In genomic region chr1:130278000-130278536, GRCm38 (mm10) we compare ENCODE assay signal across 25 mouse cellular contexts.
"Had no signal": no experiment of that assay in that cellular context is flagged by ENCODE, and none has a peak within 500 bp of the region (broad histone marks: within the 10 kb centered on the region; RNA-seq: fewer than 3 reads in every experiment).

No protein-coding gene starts in this region.

- H3K27ac ChIP-seq: gastrocnemius, adult 2 months; heart, embryonic 10.5 days; hindbrain, embryonic 10.5 days; hindbrain, embryonic 12.5 days; hindbrain, embryonic 14.5 days; intestine, embryonic 15.5 days; layer of hippocampus, adult 2 months; left cerebral cortex, adult 2 months; limb, embryonic 10.5 days; limb, embryonic 12.5 days had no signal

- H3K36me3 ChIP-seq: heart, embryonic 10.5 days; heart, embryonic 12.5 days; hindbrain, embryonic 10.5 days; hindbrain, embryonic 12.5 days; intestine, embryonic 15.5 days; limb, embryonic 10.5 days; limb, embryonic 12.5 days had no signal

- DNase-seq: gastrocnemius, adult 2 months; gastrocnemius, postnatal 10 days; gastrocnemius, postnatal 25 days; heart, adult 18-20 months; heart, postnatal 10 days; heart, postnatal 4 days; kidney, adult 18-20 months; kidney, adult 8-10 months; kidney, postnatal 10 days; kidney, postnatal 25 days; kidney, postnatal 4 days; liver had no signal

- H3K4me3 ChIP-seq: gastrocnemius, adult 2 months; heart, embryonic 10.5 days; heart, embryonic 12.5 days; hindbrain, embryonic 10.5 days; hindbrain, embryonic 12.5 days; intestine, embryonic 15.5 days; layer of hippocampus, adult 2 months; left cerebral cortex, adult 2 months; limb, embryonic 10.5 days; limb, embryonic 12.5 days had no signal

- H3K9ac ChIP-seq: heart, embryonic 12.5 days; hindbrain, embryonic 12.5 days; hindbrain, embryonic 14.5 days; intestine, embryonic 15.5 days; limb, embryonic 12.5 days had no signal

- H3K4me2 ChIP-seq: heart, embryonic 12.5 days; hindbrain, embryonic 12.5 days; hindbrain, embryonic 14.5 days; intestine, embryonic 15.5 days; limb, embryonic 12.5 days had no signal

- H3K4me1 ChIP-seq: hindbrain, embryonic 10.5 days; hindbrain, embryonic 12.5 days; intestine, embryonic 15.5 days; limb, embryonic 12.5 days had no signal

- H3K9me3 ChIP-seq: heart, embryonic 10.5 days; intestine, embryonic 15.5 days; limb, embryonic 10.5 days; limb, embryonic 12.5 days had no signal

- ATAC-seq: hindbrain, embryonic 16.5 days; inflammation-experienced regulatory T-cells, adult 6 months; intestine, embryonic 15.5 days; intestine, postnatal 0 days had no signal

- H3K27me3 ChIP-seq: heart, embryonic 12.5 days; hindbrain, embryonic 12.5 days; intestine, embryonic 15.5 days; limb, embryonic 12.5 days had no signal
